Mouse (Mus musculus) heart, embryonic 15.5 days (tissue): Measurements from ENCODE around the gene Ldha. TPM values are rescaled to one million over a fixed set of nuclear protein-coding genes. Genes with fewer than 3 reads are reported as not detected.
"Not testable (repeated sequence)": the region's sequence is repeated elsewhere in the genome, so short reads cannot be mapped to it uniquely, and the experiment has no call there.

Experiments
- ATAC-seq: fragments of 200-750 bp; cut with Nextera tagmentation; replicated peaks from 2 replicates; pipeline ENCODE4 v1.8.0; 2017; ENCODE audit warnings: low read depth, moderate TSS enrichment; ENCODE audit not compliant: insufficient number of reproducible peaks, insufficient read depth, low FRiP score
- H3K27ac ChIP-seq: fragments of 300-500 bp; sonication (generic); 2 replicates; pipeline ENCODE4 v1.5.1; 2015; ENCODE audit warnings: mild to moderate bottlenecking, inconsistent platforms
- H3K27me3 ChIP-seq: fragments of 300-500 bp; sonication (generic); 2 replicates; pipeline ENCODE4 v1.6.1; 2015; ENCODE audit warnings: inconsistent platforms
- H3K36me3 ChIP-seq: fragments of 300-500 bp; sonication (generic); 2 replicates; pipeline ENCODE4 v1.6.1; 2015; ENCODE audit warnings: mild to moderate bottlenecking, inconsistent platforms
- H3K4me1 ChIP-seq: fragments of 300-500 bp; sonication (generic); replicated peaks from 2 replicates; pipeline ENCODE4 v1.6.1; 2015; ENCODE audit warnings: inconsistent platforms
- H3K4me2 ChIP-seq: fragments of 300-500 bp; sonication (generic); 2 replicates; pipeline ENCODE4 v1.6.1; 2015; ENCODE audit warnings: inconsistent platforms, mild to moderate bottlenecking, moderate library complexity
- H3K4me3 ChIP-seq: fragments of 300-500 bp; sonication (generic); 2 replicates; pipeline ENCODE4 v1.5.1; 2015; ENCODE audit warnings: mild to moderate bottlenecking, inconsistent platforms
- H3K9ac ChIP-seq: fragments of 300-500 bp; sonication (generic); 2 replicates; pipeline ENCODE4 v1.6.1; 2015; ENCODE audit warnings: mild to moderate bottlenecking, inconsistent platforms
- H3K9me3 ChIP-seq: fragments of 300-500 bp; sonication (generic); replicated peaks from 2 replicates; pipeline ENCODE4 v1.6.1; 2016; ENCODE audit warnings: inconsistent platforms
- WGBS: fragments of 180-500 bp; shearing (Covaris S2); methylation state at CpG from one replicate; pipeline ENCODE4 v1.1.7; 2015; ENCODE audit warnings: mixed read lengths; 5-methylcytosine and 5-hydroxymethylcytosine counted together
- polyA plus RNA-seq: library from polyadenylated mRNA; unstranded; fragments of >200 nt; fragmentation: Nextera tagmentation; extraction: Ambion mirVana; gene quantifications from 2 replicates; pipeline ENCODE4 v1.2.1, GENCODE M21; 2015

Gene Ldha
- polyA plus RNA-seq, 1 experiment from 2014 or later, result 2,657 TPM

DNA sequence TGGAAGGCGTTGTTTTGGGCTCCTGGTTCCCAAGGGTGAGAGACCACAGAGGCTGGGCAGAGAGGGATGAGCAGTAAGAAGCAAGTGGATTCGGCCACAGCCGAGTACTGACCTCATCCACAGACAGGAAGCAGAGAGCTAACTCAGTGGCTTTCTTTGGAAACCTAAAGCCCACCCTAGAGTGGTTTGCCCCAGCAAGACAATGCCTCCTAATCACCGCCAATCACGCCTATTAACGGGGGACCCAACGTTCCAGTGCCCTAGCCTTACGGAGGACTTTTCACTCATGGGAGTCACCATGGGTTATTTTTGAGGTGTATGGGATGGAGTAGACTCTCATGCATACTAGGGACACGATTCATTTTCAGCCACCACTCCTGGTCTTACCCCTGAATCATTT is 12.1 kb downstream of the Ldha start:
- no peak overlapping the region for H3K4me3 ChIP-seq
- H3K27ac ChIP-seq, result no peak overlapping the region
- H3K27me3 ChIP-seq, result no peaks in the 10 kb centered on the region
- 0 out of 2 replicates have a peak, but pooled peaks cover 7% of the 10 kb centered on the region for H3K4me1 ChIP-seq
- no peak overlapping the region for H3K4me2 ChIP-seq
- no peaks in the 10 kb centered on the region for H3K9me3 ChIP-seq
- no peak for ATAC-seq
- no peak overlapping the region for H3K9ac ChIP-seq
- 87% methylated on average over 9 of the region's 9 CpGs for WGBS
- H3K36me3 ChIP-seq, result peaks cover 82% of the 10 kb centered on the region

DNA sequence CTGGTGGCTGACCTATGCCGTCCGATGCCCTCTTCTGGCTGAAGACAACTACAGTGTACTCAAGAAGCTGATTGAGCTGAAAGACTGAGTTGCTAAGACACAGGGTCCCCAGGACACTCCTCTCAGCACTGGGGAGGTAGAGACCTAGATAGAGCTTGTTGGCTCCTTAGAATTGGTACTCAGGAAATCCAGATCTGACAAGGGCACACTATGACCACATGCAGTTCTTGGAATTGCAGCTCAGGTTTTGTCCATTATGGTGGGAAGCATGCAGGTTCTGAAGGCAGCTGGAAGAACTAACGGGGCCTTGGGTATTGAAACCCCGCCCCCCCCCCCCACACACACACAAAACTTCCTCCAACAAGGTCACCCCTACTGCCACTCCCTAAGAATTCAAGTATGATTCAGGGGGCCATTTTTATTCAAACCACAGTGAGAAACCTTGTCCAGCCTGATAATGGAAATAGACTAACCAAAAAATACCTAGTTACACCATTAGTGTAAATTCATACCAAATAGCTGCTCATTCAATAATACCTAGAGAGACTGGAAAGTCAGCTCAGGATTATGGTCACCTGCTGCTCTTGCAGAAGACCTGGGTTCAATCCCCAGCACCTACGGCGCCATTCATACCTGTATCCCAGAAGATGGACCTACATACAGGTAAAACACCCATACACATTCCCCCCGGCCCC is 14.7 kb downstream of the Ldha start:
- no peak overlapping the region for H3K4me2 ChIP-seq
- no peak overlapping the region for H3K4me3 ChIP-seq
- H3K27me3 ChIP-seq, result no peaks in the 10 kb centered on the region
- WGBS, result 71% methylated on average over 7 of the region's 7 CpGs
- peaks cover 56% of the 10 kb centered on the region for H3K36me3 ChIP-seq
- 0 out of 2 replicates have a peak, but pooled peaks have one; percentile 27 for ATAC-seq
- no peaks in the 10 kb centered on the region for H3K9me3 ChIP-seq
- no peak overlapping the region for H3K9ac ChIP-seq
- H3K27ac ChIP-seq, result no peak overlapping the region
- H3K4me1 ChIP-seq, result no peaks in the 10 kb centered on the region

DNA sequence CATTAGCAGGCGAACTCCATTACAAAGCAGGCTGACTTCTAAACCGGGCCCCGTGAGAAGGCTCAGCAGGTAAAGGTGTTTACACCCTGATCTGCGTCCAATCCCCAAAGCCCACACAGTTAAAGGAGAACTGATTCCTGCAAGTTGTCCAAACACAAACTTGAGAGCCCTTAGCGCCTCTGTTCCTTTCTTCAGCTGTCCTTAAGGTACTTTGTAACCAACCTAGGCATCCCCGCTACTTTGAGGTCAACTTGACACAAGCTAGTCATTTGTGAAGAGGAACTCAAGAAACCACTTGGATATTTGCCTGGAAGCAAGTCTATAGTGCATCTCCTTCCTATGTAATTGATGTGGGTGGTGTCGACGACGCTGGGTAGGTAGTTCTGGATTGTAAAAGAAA is 16.2 kb downstream of the Ldha start:
- H3K4me3 ChIP-seq, result no peak overlapping the region
- no peak for ATAC-seq
- no peak overlapping the region for H3K9ac ChIP-seq
- no peak overlapping the region for H3K27ac ChIP-seq
- H3K4me1 ChIP-seq, result no peaks in the 10 kb centered on the region
- WGBS, result 72% methylated on average over 9 of the region's 9 CpGs
- H3K4me2 ChIP-seq, result no peak overlapping the region
- peaks cover 42% of the 10 kb centered on the region for H3K36me3 ChIP-seq
- no peaks in the 10 kb centered on the region for H3K27me3 ChIP-seq
- H3K9me3 ChIP-seq, result no peaks in the 10 kb centered on the region

DNA sequence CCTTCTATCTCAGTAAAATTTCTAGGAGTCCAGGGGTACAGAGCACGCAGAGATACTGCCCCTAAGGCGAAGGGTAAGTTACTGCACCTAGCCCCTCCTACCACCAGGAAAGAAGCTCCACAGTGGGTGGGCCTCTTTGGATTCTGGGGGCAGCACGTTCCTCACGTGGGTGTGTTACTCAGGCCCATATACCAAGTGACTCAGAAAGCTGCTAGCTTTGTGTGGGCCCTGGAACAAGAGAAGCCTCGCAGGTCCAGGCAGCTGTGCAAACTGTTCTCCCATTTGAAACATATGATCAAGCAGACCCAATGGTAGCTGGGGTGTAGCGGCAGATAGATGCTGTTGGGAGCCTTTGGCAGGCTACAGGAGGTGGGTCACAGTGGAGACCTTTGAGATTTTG is 17.8 kb downstream of the Ldha start:
- Histone ChIP-seq H3K27ac (no peak overlapping the region), H3K9ac (no peak overlapping the region), H3K4me3 (no peak overlapping the region), H3K27me3 (no peaks in the 10 kb centered on the region), H3K4me2 (no peak overlapping the region), H3K36me3 (peaks cover 26% of the 10 kb centered on the region), H3K9me3 (no peaks in the 10 kb centered on the region), H3K4me1 (no peaks in the 10 kb centered on the region)
- WGBS, result 55% methylated on average over 6 of the region's 6 CpGs
- ATAC-seq, result no peak

DNA sequence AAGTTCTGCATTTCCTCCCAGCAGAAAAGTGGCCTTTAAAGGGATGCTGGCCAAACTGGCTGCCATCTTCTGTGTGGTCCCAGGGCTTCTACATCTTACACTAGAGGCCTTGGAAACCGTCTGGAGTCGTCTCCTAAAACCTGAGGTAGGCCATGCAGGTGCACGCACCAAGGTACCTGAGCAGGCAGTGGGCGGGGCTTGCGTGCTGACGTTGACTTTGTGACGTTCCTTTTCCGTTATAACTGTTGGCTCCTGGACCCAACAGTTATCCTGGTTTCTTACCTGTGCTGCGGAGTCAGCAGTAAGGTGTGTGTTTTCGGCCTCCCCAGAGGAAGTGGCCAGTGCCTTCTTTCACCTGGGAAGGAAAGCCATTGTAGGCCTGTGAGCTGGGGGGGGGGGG is 19.7 kb downstream of the Ldha start, which contains the start of gene Ldhc:
Ldhc (plus strand) TSS at position 208 of the 400 bp plus-strand sequence.
- no peak for ATAC-seq
- H3K27ac ChIP-seq, result no peak within 1 kb of the TSS
- H3K4me1 ChIP-seq, result no peaks in the 10 kb centered on the region
- H3K36me3 ChIP-seq, result peaks cover 6% of the 10 kb centered on the region
- H3K9me3 ChIP-seq, result no peaks in the 10 kb centered on the region
- H3K9ac ChIP-seq, result no peak within 1 kb of the TSS
- H3K4me3 ChIP-seq, result no peak within 1 kb of the TSS
- no peak within 1 kb of the TSS for H3K4me2 ChIP-seq
- 39% methylated on average over 10 of the region's 10 CpGs for WGBS
- H3K27me3 ChIP-seq, result no peaks in the 10 kb centered on the region

DNA sequence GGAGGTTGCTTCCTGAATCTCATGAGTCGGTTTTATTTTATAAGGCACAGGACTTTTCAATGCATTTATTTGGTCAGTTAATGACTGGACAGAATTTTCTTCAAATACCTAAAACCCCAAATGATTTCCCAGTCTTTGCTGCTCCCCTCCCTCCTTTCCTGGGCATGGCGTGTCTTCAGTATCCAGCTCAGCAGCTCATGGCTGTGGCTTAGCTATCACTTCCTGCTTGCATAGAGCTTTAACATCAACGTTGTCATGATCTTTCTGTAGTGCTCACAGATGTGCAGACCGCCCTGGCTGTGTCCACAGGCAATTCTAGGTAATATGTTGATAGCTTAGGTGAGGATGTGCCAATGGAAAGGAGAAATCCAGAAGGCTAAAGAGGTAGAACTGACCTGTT is 30.7 kb downstream of the Ldha start:
- H3K27me3 ChIP-seq, result no peaks in the 10 kb centered on the region
- no peaks in the 10 kb centered on the region for H3K4me1 ChIP-seq
- no peak overlapping the region for H3K4me3 ChIP-seq
- 64% methylated on average over 4 of the region's 4 CpGs for WGBS
- H3K9me3 ChIP-seq, result no peaks in the 10 kb centered on the region
- H3K27ac ChIP-seq, result no peak overlapping the region
- no peak overlapping the region for H3K4me2 ChIP-seq
- H3K9ac ChIP-seq, result no peak overlapping the region
- no peaks in the 10 kb centered on the region for H3K36me3 ChIP-seq
- no peak for ATAC-seq

DNA sequence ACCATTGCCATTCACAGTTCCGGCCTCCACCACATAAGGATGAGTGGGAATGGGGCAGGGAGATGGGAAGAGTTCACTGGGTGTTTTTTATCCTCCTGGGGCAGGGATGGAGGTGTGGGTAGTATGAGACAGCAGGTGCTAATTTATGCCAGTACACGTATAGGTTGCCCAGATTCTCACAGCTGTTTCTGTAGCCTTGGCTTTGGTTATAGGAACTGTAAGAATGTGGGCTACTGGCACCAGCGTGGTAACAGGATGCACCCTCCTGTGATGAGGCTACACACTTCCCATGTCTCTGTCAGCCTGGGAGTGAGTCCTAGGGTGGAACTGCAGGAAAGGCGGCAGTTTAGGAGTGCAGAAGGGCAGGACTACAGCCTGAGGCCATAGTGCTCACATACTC is 35.6 kb downstream of the Ldha start:
- H3K9ac ChIP-seq, result no peak overlapping the region
- H3K27me3 ChIP-seq, result no peaks in the 10 kb centered on the region
- WGBS, result 60% methylated on average over 4 of the region's 4 CpGs
- H3K9me3 ChIP-seq, result no peaks in the 10 kb centered on the region
- H3K4me2 ChIP-seq, result no peak overlapping the region
- ATAC-seq, result no peak
- no peaks in the 10 kb centered on the region for H3K4me1 ChIP-seq
- H3K36me3 ChIP-seq, result no peaks in the 10 kb centered on the region
- no peak overlapping the region for H3K27ac ChIP-seq
- H3K4me3 ChIP-seq, result no peak overlapping the region

DNA sequence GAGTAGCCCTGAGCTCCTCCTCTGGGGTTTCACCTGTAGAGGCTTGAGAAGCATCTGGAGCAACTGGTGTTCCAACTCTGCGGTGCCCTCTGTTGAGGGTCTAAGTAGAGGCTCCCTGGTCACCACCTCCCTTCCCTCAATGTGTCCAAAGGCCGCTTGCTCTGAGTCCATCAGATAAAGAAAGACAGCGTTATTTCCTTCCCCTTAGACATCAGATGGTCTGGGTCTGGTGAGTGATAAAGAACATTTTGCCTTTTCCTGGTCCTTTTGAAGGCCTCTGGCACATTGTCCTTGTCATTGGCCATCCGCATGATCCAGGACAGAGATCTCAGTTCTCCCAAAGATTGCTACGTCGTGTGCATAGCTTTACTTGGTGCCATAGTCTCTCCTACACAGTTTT is 36.0 kb downstream of the Ldha start:
- ATAC-seq, result no peak
- WGBS, result 71% methylated on average over 6 of the region's 6 CpGs
- no peak overlapping the region for H3K4me3 ChIP-seq
- no peaks in the 10 kb centered on the region for H3K4me1 ChIP-seq
- H3K27ac ChIP-seq, result no peak overlapping the region
- no peak overlapping the region for H3K4me2 ChIP-seq
- no peak overlapping the region for H3K9ac ChIP-seq
- H3K9me3 ChIP-seq, result no peaks in the 10 kb centered on the region
- H3K36me3 ChIP-seq, result no peaks in the 10 kb centered on the region
- H3K27me3 ChIP-seq, result no peaks in the 10 kb centered on the region

DNA sequence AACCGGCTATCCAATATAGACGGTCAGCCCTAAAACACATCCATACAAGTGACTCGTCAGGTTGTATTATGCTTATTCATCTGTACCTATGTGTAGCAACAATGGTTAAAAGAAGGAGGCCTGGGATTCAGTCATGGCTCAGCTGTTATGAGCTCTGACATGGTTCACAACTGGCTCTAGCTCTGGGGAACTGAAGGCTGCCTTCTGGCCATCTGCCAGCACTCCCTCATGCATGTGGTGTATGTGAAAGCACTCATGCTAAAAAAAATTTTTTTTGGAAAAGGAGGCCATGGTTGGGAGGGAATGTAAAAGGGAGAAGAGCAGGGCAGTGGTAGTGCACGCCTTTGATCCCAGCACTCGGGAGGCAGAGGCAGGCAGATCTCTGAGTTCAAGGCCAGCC is 38.6 kb downstream of the Ldha start:
- no peaks in the 10 kb centered on the region for H3K4me1 ChIP-seq
- H3K9me3 ChIP-seq, result no peaks in the 10 kb centered on the region
- H3K36me3 ChIP-seq, result peaks cover under 1% of the 10 kb centered on the region; the same call in 1 of the 2 replicates
- no peak overlapping the region for H3K4me3 ChIP-seq
- no peak for ATAC-seq
- H3K27me3 ChIP-seq, result no peaks in the 10 kb centered on the region
- no peak overlapping the region for H3K27ac ChIP-seq
- no peak overlapping the region for H3K4me2 ChIP-seq
- WGBS, result 92% methylated on average over 5 of the region's 5 CpGs
- H3K9ac ChIP-seq, result no peak overlapping the region

DNA sequence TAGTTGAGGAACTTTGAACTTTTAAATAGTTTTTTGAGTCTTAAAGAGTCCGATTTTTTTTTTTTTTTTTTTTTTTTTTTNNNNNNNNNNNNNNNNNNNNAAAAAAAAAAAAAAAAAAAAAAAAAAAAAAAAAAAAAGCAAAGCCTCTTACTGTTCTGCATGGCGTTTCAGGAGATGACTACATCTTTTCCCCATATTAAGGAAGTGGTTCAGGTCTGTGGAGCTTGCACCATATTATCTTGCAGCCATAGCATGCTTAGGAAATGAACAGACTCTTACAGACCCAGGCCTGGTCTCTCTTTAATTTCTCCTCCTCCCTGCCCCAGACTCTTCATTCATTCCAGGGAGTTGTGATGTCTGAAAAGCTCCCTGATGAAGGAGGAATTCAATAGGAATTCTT is 39.7 kb downstream of the Ldha start:
- ATAC-seq, result no peak
- H3K9ac ChIP-seq, result no peak overlapping the region
- no peak overlapping the region for H3K4me2 ChIP-seq
- peaks cover 7% of the 10 kb centered on the region for H3K36me3 ChIP-seq
- no peaks in the 10 kb centered on the region for H3K9me3 ChIP-seq
- H3K4me3 ChIP-seq, result no peak overlapping the region
- H3K4me1 ChIP-seq, result no peaks in the 10 kb centered on the region
- H3K27me3 ChIP-seq, result no peaks in the 10 kb centered on the region
- WGBS, result 81% methylated on average over 2 of the region's 2 CpGs
- H3K27ac ChIP-seq, result no peak overlapping the region

DNA sequence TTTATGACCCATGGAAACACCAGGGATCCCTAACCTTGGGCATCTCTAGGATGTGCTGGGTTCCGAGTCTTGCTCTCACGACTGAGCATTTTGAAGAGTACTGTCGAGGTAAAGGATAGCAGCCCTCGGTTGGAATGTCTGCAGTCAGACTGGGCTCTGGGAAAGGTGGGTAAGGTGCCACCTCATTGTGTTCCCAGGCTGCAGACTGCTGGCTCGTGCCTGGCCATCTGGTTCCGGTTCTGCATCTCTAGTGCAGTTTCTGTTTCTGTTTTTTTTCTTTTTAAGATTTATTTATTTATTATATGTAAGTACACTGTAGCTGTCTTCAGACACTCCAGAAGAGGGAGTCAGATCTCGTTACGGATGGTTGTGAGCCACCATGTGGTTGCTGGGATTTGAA is 40.7 kb downstream of the Ldha start:
- H3K27me3 ChIP-seq, ATAC-seq, H3K27ac ChIP-seq, H3K4me1 ChIP-seq, H3K4me3 ChIP-seq, H3K9ac ChIP-seq, H3K4me2 ChIP-seq, H3K9me3 ChIP-seq: not testable (repeated sequence)
- WGBS, result 82% methylated on average over 8 of the region's 8 CpGs
- H3K36me3 ChIP-seq, result peaks cover 15% of the 10 kb centered on the region

DNA sequence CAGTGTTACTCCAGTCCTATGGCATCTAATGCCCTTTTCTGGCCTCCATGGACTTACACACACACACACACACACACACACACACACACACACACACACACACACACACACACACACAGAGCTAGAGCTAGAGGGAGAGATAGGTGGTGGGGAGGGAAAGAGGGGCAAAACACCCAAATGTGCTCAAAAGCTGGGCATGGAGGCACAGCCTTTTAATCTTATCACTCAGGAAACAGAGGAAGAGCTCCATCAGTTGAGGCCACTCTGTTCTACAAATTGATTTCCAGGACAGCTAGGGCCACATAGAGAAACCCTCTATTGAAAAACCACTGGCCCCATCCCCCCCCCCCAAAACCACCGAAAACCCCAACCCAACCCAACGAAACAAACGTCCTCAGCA is 42.0 kb downstream of the Ldha start:
- no peaks in the 10 kb centered on the region for H3K27me3 ChIP-seq
- H3K4me1 ChIP-seq, result no peaks in the 10 kb centered on the region
- no peak overlapping the region for H3K9ac ChIP-seq
- no peak overlapping the region for H3K4me3 ChIP-seq
- H3K4me2 ChIP-seq, result no peak overlapping the region
- peaks cover 29% of the 10 kb centered on the region for H3K36me3 ChIP-seq
- H3K9me3 ChIP-seq, result no peaks in the 10 kb centered on the region
- no peak overlapping the region for H3K27ac ChIP-seq
- 67% methylated on average over 3 of the region's 3 CpGs for WGBS
- no peak for ATAC-seq
